Mouse (Mus musculus) MEL (cell line): ENCODE data around the gene Mrps18b. TPM values are rescaled to one million over a fixed set of nuclear protein-coding genes. Genes with fewer than 3 reads are reported as not detected.

Experiments used
- DNase-seq: peaks from one replicate; pipeline ENCODE4 v3.0.0; 2011; ENCODE audit warnings: low read depth, low spot score
- H3K27ac ChIP-seq: 2 replicates; pipeline ENCODE4 v1.5.1; 2012; ENCODE audit warnings: low read depth, mild to moderate bottlenecking, control low read depth, low read length, moderate library complexity; ENCODE audit not compliant: control insufficient read depth
- H3K27me3 ChIP-seq, 2 experiments: fragments of 150-350 bp in 1 of 2; sonication (generic) in 1 of 2; 2 replicates each; pipeline ENCODE4 v1.6.1; 2012; ENCODE audit warnings: low read length in 2 of 2, mild to moderate bottlenecking in 2 of 2, improper control_type of control experiment in 1 of 2, moderate library complexity in 1 of 2; ENCODE audit not compliant: insufficient read depth in 2 of 2, control insufficient read depth in 1 of 2
- H3K36me3 ChIP-seq, 2 experiments: 2 replicates each; pipeline ENCODE4 v1.6.1; 2012 to 2014; ENCODE audit warnings: low read length in 2 of 2, improper control_type of control experiment in 1 of 2, inconsistent platforms in 1 of 2, mild to moderate bottlenecking in 1 of 2; ENCODE audit not compliant: insufficient read depth in 2 of 2, control insufficient read depth in 1 of 2
- H3K4me1 ChIP-seq, 2 experiments: fragments of 150-350 bp in 1 of 2; sonication (generic) in 1 of 2; 2 replicates each; pipeline ENCODE4 v1.6.1; 2012; ENCODE audit warnings: low read length in 2 of 2, improper control_type of control experiment in 1 of 2, mild to moderate bottlenecking in 1 of 2; ENCODE audit not compliant: insufficient read depth in 2 of 2, control insufficient read depth in 1 of 2
- H3K4me3 ChIP-seq, 2 experiments: fragments of 150-350 bp in 1 of 2; sonication (generic) in 1 of 2; 2 replicates each; pipeline ENCODE4 v1.5.1; 2012; ENCODE audit warnings: low read depth in 2 of 2, low read length in 2 of 2, mild to moderate bottlenecking in 2 of 2, moderate library complexity in 2 of 2, control low read depth in 1 of 2, improper control_type of control experiment in 1 of 2; ENCODE audit not compliant: control insufficient read depth in 1 of 2, insufficient read depth in 1 of 2
- H3K79me2 ChIP-seq: 2 replicates; pipeline ENCODE4 v1.6.1; 2012; ENCODE audit warnings: mild to moderate bottlenecking, low read length, moderate library complexity; ENCODE audit not compliant: control insufficient read depth, poor library complexity, insufficient read depth
- H3K9ac ChIP-seq: 2 replicates; pipeline ENCODE4 v1.6.1; 2012; ENCODE audit warnings: low read depth, mild to moderate bottlenecking, control low read depth, low read length, moderate library complexity; ENCODE audit not compliant: control insufficient read depth, poor library complexity, severe bottlenecking
- H3K9me3 ChIP-seq: fragments of 150-350 bp; sonication (generic); replicated peaks from 2 replicates; pipeline ENCODE4 v1.6.1; 2012; ENCODE audit warnings: mild to moderate bottlenecking, low read length, improper control_type of control experiment, moderate library complexity; ENCODE audit not compliant: insufficient read depth
- CHD1 ChIP-seq: IDR thresholded peaks from 2 replicates; pipeline ENCODE4 v1.6.1; 2012; ENCODE audit warnings: low read depth, mild to moderate bottlenecking, inconsistent platforms, low read length, improper control_type of control experiment
- CHD2 ChIP-seq: IDR thresholded peaks from 2 replicates; pipeline ENCODE4 v1.6.1; 2011; ENCODE audit warnings: low read length, improper control_type of control experiment
- E2F4 ChIP-seq: IDR thresholded peaks from 2 replicates; pipeline ENCODE4 v1.6.1; 2011; ENCODE audit warnings: low read depth, low read length, improper control_type of control experiment, borderline replicate concordance
- GATA1 ChIP-seq: IDR thresholded peaks from 2 replicates; pipeline ENCODE4 v1.6.1; 2011; ENCODE audit warnings: low read depth, low read length, improper control_type of control experiment
- HCFC1 ChIP-seq: IDR thresholded peaks from 2 replicates; pipeline ENCODE4 v1.6.1; 2012; ENCODE audit warnings: low read depth, mild to moderate bottlenecking, inconsistent platforms, low read length, improper control_type of control experiment, moderate library complexity
- MAX ChIP-seq: IDR thresholded peaks from 2 replicates; pipeline ENCODE4 v1.6.1; 2011; ENCODE audit warnings: low read length, improper control_type of control experiment
- MXI1 ChIP-seq: IDR thresholded peaks from 2 replicates; pipeline ENCODE4 v1.6.1; 2011; ENCODE audit warnings: mild to moderate bottlenecking, low read depth, low read length, improper control_type of control experiment
- POLR2AphosphoS2 ChIP-seq: IDR thresholded peaks from 2 replicates; pipeline ENCODE4 v1.6.1; 2011; ENCODE audit warnings: low read length, improper control_type of control experiment
- RCOR1 ChIP-seq: IDR thresholded peaks from 2 replicates; pipeline ENCODE4 v1.6.1; 2012; ENCODE audit warnings: low read depth, mild to moderate bottlenecking, inconsistent platforms, low read length, improper control_type of control experiment
- SIN3A ChIP-seq: IDR thresholded peaks from 2 replicates; pipeline ENCODE4 v1.6.1; 2012; ENCODE audit warnings: low read length, improper control_type of control experiment, inconsistent platforms
- TBP ChIP-seq: IDR thresholded peaks from 2 replicates; pipeline ENCODE4 v1.8.0; 2011; ENCODE audit warnings: low read depth, low read length, improper control_type of control experiment
- TCF12 ChIP-seq: IDR thresholded peaks from 2 replicates; pipeline ENCODE4 v1.6.1; 2014; ENCODE audit warnings: low read depth, mild to moderate bottlenecking, inconsistent platforms, low read length, improper control_type of control experiment, moderate library complexity
- UBTF ChIP-seq: IDR thresholded peaks from 2 replicates; pipeline ENCODE4 v1.6.1; 2012; ENCODE audit warnings: low read depth, mild to moderate bottlenecking, inconsistent platforms, low read length, improper control_type of control experiment, moderate library complexity, borderline replicate concordance; ENCODE audit not compliant: insufficient read depth
- USF1 ChIP-seq: IDR thresholded peaks from 2 replicates; pipeline ENCODE4 v1.6.1; 2014; ENCODE audit warnings: low read depth, mild to moderate bottlenecking, inconsistent platforms, low read length, improper control_type of control experiment, moderate library complexity
- USF2 ChIP-seq, 2 experiments: IDR thresholded peaks; 2 replicates each; pipeline ENCODE4 v1.6.1; 2011 to 2012; ENCODE audit warnings: improper control_type of control experiment in 2 of 2, low read length in 2 of 2, borderline replicate concordance in 1 of 2, inconsistent platforms in 1 of 2, low read depth in 1 of 2, mild to moderate bottlenecking in 1 of 2; ENCODE audit not compliant: insufficient read depth in 1 of 2
- ZMIZ1 ChIP-seq: IDR thresholded peaks from 2 replicates; pipeline ENCODE4 v1.6.1; 2012; ENCODE audit warnings: low read depth, mild to moderate bottlenecking, inconsistent platforms, low read length, improper control_type of control experiment, moderate library complexity
- polyA plus RNA-seq, 2 experiments: library from polyadenylated mRNA; stranded (reverse) in 1 of 2; unstranded in 1 of 2; fragments of >175 nt in 1 of 2; fragments of >200 nt in 1 of 2; gene quantifications; 2 replicates each; pipeline versions ENCODE4 v1.2.1 to v1.2.4; 2012; ENCODE audit warnings: low replicate concordance in 2 of 2, low read depth in 1 of 2; ENCODE audit not compliant: insufficient read length in 2 of 2, insufficient read depth in 1 of 2, missing spikeins in 1 of 2
- total RNA-seq: library from RNA; depleted of rRNA; stranded (reverse); fragments of 300-350 nt; gene quantifications from 2 replicates; pipeline ENCODE4 v1.2.3, GENCODE M21; 2012

The Mrps18b gene
- total and polyA plus RNA-seq, 3 experiments, result 179 to 239 TPM; not detected in 1

GRCm38 (mm10) chr17:35869346-35870067, 46.7 kb downstream of the Mrps18b start:
- peaks cover 18% of the 10 kb centered on the region for H3K79me2 ChIP-seq
- H3K4me3 ChIP-seq, result peak overlapping the region; percentile 63 to 70
- peaks cover 2 to 19% of the 10 kb centered on the region in 2 experiments; a peak in 3 of 4 replicates for H3K4me1 ChIP-seq
- peaks cover 0 to 14% of the 10 kb centered on the region in 2 experiments; a peak in 2 of 4 replicates for H3K36me3 ChIP-seq
- peak overlapping the region; percentile 74 for H3K9ac ChIP-seq
- H3K27ac ChIP-seq, result peak overlapping the region; percentile 88
- H3K9me3 ChIP-seq, result no peaks in the 10 kb centered on the region
- peak; percentile 56 for DNase-seq
- no peaks in the 10 kb centered on the region for H3K27me3 ChIP-seq
- TF ChIP-seq TCF12 (no peak), POLR2AphosphoS2 (0 out of 2 replicates have a peak, but pooled peaks have one; percentile 7), GATA1 (no peak), USF2 (IDR thresholded peaks at IDR 0.05; ENCODE audit: borderline replicate concordance in 1 of 2, insufficient read depth in 1 of 2, low read depth in 1 of 2, low read length in 2 of 2) (no peak), ZMIZ1 (no peak), MAX (0 out of 2 replicates have a peak, but pooled peaks have one; percentile 1), TBP (no peak), UBTF (no peak), CHD1 (no peak), USF1 (no peak), E2F4 (no peak), RCOR1 (no peak), SIN3A (no peak), CHD2 (peak; percentile 38)

DNA sequence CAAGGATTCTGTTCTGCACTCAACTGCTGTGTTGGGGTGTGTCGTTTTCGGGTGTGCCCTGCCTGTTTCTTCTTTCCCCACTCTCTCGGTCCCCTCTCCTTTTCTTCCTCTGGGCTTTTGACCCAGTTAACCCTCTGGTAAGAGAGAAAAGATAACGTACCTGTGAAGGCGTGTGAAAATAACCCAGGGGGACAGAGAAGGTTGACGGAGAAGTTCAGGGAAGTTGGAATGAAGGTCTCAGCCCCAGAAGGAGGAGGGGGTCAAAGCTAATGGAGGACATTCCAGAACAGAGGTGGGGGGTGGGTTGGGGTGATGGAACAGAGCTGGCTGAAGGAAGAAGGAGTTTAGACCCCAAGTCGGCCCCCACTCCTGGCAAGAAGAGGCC, 47.2 kb downstream of the Mrps18b start:
- Histone ChIP-seq H3K36me3 (peaks cover 0 to 10% of the 10 kb centered on the region in 2 experiments; a peak in 2 of 4 replicates), H3K4me3 (peak overlapping the region; percentile 63 to 70), H3K79me2 (peaks cover 18% of the 10 kb centered on the region), H3K27me3 (no peaks in the 10 kb centered on the region), H3K9me3 (no peaks in the 10 kb centered on the region), H3K9ac (peak overlapping the region; percentile 74), H3K27ac (peak overlapping the region; percentile 72), H3K4me1 (peaks cover 2 to 14% of the 10 kb centered on the region in 2 experiments; a peak in 3 of 4 replicates)
- peak; percentile 34 for DNase-seq
- TF ChIP-seq HCFC1 (no peak), MXI1 (peak; percentile 24; the same call in 1 of the 2 replicates)
